Mouse (Mus musculus) mesoderm, embryonic 11.5 days (tissue): ENCODE data around the gene Ddx4.
"Not testable (repeated sequence)": the region's sequence is repeated elsewhere in the genome, so short reads cannot be mapped to it uniquely, and the experiment has no call there.

Experiments
- DNase-seq: peaks from one replicate; pipeline ENCODE4 v3.0.0-alpha.2; 2012; ENCODE audit warnings: low read depth, low spot score

Gene Ddx4

DNA sequence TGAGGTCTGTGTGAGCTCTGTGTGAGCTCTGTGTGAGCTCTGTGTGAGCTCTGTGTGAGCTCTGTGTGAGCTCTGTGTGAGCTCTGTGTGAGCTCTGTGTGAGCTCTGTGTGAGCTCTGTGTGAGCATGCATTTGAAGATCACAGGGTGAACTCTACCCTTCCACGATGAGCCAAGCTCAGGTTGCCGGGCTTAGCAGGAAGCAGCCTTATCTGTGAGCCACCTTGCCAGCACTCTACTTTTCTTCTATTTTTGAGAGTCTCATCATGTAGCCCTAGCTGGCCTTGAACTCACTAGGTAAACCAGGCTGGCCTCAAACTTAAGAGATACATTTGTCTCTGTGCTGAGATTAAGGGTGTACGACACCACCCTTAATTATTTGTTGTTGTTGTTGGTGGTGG, 15.8 kb downstream of the Ddx4 start:
- DNase-seq = no peak

GRCm38 (mm10) chr13:112635174-112635837, 17.0 kb downstream of the Ddx4 start:
- no peak for DNase-seq

GRCm38 (mm10) chr13:112625566-112625965, 26.7 kb downstream of the Ddx4 start:
- DNase-seq = no peak

- DNase-seq = no peak
Observed at GRCm38 (mm10) chr13:112624622-112625021, 27.7 kb downstream of the Ddx4 start.

DNA sequence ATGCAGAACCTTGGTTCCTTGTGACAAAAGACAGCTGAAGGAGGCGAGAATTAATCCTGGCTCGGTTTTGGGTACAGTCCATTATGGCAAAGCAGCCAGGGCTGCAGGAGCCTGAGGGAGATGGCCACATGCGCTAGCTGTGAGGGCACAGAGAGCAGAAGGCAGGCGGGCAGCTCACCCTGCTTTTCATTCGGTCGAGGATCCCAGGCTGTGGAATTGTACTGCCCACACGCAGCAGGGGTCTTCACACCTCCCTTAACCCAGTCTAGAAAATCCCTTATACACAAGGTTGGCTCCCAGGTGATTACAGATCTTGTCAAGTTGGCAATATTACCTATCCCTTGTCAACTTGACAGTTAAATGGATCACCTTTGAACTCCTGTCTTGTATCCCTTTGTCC, 28.6 kb downstream of the Ddx4 start:
- no peak for DNase-seq

DNA sequence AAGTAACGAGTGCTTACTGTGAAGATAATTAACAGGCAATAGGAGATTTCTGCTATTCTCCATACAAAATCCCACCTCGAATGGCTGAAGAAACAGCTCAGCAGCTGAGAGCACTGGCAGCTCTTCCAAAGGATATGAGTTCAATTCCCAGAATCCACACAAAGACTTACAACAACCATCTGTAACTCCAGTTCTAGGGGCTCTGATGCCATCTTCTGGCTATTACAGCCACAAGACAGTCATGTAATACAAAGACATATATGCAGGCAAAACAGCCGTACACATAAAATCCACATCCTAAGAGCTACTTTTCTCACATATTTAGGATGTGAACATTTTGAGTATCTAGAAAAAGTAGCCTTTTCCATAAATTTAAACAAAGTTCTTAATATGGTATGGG, 30.7 kb downstream of the Ddx4 start:
- no peak for DNase-seq

DNA sequence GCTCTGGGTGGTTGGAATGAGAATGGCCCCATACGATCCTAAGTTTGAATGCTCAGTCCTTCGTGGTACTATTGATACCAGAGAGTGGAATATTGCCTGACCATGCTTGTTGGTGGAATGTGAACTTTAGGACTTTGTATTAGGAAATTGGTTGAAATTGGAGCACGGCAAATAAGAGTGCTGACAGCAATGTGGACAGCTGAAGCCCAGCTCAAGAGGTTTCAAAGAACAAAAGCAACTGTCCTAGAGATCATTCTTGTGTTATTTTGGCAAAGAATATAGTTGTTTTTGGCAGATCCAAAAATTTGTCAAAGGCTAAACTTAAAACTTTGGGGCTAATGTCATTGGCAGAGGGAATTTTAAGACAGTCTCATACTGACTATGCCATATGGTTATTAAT, 43.7 kb downstream of the Ddx4 start:
- no peak for DNase-seq

DNA sequence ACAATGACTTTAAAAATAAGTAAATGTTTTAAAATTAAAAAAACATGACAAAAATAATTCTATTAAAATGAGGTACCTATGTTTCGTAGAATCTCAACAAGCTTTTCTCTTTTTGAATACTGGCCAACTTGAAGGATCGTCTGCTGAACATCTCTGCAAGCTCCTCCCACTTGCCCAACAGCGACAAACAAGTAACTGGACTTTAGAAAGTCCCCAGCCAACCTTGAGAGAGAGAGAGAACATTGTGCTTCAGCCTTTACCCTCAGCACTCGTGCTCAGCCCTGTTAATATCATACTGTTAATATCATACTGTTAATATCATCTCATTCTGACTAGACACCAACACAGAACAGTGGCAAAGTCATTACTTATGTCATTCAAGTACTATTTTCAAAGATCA, 47.9 kb downstream of the Ddx4 start:
- DNase-seq = no peak

DNA sequence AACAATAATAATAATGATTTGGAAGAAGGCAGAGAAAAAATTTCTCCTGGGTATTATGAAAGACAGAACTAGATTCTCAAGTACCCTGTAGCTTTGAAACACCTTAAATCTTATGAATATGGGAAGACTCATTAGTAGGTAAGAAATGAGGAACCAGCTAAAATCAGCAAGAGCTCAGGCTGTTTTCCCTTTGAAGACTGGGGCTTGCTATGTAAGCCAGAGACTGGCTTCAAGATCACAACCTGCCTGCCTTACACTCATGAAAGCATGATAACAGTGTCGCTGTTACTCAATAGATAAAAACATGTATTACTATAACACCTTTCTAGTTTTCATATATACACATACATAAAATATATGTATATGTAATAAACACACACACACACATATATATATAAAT, 48.4 kb downstream of the Ddx4 start:
- no peak for DNase-seq

DNA sequence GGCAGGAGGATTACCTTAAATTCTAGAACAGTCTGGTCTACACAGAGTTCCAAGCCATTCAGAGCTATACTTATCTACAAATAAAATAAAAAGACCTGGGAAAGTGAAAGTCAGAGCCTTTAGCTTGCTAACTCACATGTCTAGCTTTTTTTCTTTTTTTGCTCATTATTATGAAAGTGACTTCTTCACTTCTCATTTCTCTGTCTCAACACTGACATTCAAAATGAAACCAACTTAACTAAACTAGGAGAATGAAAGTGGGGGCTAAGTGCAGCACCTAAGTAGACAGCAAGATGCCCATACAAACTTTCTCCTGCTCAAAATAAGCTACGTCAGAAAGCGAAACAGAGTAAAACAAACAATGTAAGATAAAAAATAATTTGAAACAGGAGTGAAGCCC, 49.7 kb downstream of the Ddx4 start:
- no peak for DNase-seq

DNA sequence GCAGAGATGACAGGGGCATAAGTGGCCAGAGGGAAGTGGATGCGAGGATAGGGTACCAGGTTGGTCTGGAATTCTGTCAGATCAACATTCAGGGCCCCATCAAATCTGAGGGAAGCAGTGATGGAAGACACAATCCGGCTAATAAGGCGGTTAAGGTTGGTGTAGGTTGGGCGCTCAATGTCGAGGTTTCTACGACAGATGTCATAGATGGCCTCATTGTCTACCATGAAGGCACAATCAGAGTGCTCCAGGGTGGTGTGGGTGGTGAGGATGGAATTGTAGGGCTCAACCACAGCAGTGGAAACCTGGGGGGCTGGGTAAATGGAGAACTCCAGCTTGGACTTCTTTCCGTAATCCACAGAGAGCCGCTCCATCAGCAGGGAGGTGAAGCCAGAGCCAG, 58.0 kb downstream of the Ddx4 start, which contains the start of gene Il31ra:
TSS of gene Il31ra (minus strand) at position 101 of the 400 bp plus-strand sequence.
- DNase-seq = not testable (repeated sequence)

- no peak for DNase-seq
Observed at GRCm38 (mm10) chr13:112590254-112590653, 62.0 kb downstream of the Ddx4 start.

- DNase-seq = no peak
Observed at GRCm38 (mm10) chr13:112589625-112590024, 62.6 kb downstream of the Ddx4 start.

DNA sequence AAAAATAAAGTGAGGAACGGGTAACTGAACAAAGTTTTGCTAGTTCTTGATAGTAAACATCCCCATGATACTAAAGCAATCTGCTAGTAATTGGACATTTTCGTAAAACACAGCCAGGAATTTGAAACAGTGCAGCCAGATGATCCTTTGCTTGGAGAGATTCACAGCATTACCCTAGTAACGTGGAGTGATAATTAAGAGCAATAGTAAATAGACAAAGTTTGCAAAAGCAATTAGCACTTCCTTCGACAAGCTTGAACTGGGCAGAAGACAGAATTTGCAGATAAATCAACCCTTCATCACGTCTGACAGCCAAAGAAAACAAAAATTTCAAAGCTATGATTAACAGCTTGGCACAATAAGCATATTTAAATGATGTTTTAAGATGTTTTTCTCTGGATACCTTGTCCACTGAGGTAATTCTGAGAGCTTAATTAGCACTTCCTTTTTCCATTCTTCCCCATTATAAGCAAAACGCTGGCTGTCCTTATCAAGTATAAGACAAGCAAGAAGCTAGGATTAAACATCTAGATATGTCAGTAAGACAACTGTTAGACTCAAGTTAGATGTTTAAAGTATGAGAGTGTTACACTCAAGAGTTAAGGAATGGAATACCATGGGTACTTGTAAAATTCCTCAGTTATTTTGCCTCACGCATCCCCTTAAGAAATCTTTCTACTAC, 67.6 kb downstream of the Ddx4 start:
- no peak for DNase-seq

GRCm38 (mm10) chr13:112582291-112582690, 70.0 kb downstream of the Ddx4 start:
- DNase-seq = no peak

DNA sequence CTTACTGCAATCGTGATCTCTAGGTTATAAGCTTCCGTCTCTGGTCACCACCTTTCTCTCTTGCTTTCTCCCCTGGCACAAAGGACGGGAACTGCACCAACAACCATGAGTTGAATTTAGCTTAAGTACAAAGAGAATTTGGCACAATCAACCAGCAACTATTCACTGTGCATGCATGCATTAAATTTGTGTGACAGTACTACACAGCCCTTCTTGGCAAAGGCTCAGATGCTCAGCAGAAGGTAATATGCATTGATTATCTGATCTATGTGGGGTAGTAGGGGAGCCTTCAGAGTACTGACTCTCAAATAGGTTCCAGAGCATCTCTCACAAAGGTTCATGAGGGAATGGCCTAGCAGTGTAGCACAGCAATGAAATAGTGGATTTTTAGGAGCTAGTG, 70.5 kb downstream of the Ddx4 start:
- DNase-seq = no peak

DNA sequence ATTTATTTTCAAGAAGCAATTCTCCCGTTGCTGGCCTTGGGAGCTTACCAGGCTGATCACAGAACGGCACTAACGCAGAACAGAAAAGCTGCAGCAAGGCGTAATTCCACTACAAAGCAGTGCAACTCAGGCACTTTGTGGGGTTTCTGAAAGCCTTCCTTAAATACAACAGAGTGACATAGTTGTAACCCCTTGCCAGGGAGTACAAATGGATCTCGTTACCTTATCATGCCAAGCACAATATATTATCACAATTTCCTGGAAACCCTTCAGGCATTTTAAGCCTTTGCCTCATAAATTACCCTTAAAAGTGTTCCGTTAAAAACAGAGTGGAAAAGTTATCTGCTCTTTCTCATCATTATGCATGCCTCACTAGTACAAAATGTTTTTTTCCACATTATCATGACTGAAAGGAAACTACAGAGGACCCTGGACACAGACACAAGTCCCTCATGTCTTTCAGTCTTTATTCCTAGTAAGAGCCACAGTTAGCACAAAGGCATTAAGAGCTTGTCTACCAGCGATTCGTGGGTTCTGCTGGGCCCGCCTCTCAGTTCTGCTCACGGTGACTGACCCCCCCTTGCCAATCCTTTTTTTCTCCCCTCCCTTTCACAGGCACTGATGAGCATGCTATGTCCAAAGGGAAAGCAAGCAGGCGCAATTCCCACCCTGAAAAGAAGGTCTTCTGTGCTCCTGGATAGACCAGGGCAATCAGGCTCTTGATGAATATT, 71.5 kb downstream of the Ddx4 start:
- DNase-seq = peak; percentile 42

DNA sequence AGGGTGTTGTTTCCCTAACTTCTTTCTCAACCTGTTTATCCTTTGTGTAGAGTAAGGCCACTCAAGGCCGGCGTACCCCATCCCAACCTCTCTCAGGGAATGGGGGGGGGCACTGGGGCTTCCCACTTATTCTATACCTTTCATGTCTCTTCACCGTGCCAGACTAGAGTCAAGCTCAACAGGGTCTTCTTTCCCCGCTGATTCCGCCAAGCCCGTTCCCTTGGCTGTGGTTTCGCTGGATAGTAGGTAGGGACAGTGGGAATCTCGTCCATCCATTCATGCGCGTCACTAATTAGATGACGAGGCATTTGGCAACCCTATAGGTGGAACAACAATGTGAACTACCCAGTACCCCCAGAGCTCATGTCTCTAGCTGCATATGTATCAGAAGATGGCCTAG, 74.2 kb downstream of the Ddx4 start:
- not testable (repeated sequence) for DNase-seq

- no peak for DNase-seq
Observed at GRCm38 (mm10) chr13:112573800-112574199, 78.5 kb downstream of the Ddx4 start.

DNA sequence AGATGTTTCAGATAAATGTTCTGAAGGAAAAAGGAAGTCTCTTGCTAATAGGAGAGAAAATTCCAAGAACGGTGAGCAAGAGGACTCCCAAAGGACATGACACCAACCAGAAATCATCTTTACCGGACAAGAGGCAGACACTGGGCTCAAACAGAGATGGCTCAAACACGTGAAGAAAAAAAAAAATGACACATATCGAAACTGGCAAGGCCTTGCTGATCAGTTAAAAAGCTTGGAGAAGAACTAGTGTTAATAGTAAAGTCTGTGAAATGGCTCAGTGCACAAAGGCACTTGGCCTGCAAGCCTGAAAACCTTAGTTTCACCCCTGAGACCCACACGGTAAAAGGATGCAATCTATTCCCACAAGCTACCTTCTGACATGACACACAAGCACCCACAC, 81.5 kb downstream of the Ddx4 start:
- DNase-seq = no peak

- peak; percentile 62 for DNase-seq
Observed at GRCm38 (mm10) chr13:112569606-112570005, 82.7 kb downstream of the Ddx4 start.

DNA sequence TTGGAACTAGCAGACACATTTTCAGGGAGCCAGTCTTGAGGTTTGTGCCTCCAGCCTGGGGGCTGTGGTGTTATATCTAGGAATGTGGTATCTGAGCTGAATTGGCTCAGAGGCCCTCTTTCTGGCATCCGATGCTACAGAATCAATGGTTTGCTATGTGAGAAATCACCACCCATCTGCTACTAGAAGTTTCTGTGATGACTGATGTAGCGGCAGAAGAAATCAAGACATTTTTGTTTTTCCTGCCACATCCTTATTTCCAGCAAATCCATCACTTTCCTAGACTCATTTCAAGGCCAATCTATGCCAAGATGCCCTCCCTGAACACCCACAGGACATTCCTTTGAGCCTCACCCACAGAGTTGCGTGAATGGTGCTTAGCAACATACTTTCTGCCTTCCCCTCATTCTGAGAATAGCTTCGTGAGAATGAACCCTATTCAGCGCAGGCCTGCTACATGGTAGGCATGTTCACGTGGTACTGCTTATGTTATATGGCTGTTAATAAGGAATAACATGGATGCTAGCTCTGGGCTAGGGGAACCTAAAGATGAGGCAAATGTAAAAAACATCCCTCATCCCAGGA, 91.6 kb downstream of the Ddx4 start:
- DNase-seq = no peak
